Mouse (Mus musculus): ENCODE results near the gene Bsnd. TPM values are rescaled to one million over a fixed set of nuclear protein-coding genes. Genes with fewer than 3 reads are reported as not detected.

Gene Bsnd
- polyA plus RNA-seq, 1 experiment from 2014 or later: not detected

DNA sequence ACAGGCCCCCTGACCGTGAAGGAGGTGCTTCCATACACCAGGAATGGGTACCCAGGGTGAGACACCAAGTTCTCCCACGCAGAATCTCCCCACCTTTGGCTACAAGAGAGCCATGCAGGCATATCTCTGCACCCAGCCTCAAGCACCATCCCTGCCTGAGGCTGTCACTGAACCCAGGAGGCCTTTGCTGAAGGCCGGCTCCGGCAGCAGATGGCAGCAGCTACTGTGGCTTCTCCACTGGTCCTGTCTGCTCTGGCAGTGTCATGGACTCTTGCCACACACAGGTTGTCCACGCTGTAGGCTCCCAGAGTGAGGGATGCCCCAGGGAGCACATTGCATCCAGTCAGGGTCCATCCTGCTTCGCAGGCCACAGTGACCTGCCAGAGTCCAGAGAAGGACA is 48.9 kb downstream of the Bsnd start:
- H3K4me2 ChIP-seq: no peak overlapping the region
- H3K4me3 ChIP-seq: no peak overlapping the region
- no peak overlapping the region for H3K9ac ChIP-seq
- no peak overlapping the region for H3K27ac ChIP-seq
- no peaks in the 10 kb centered on the region for H3K27me3 ChIP-seq
- peaks cover 48% of the 10 kb centered on the region for H3K36me3 ChIP-seq (ENCODE audit: poor library complexity, severe bottlenecking)
- WGBS: 86% methylated on average over 6 of the region's 6 CpGs
- H3K9me3 ChIP-seq (replicated peaks): no peaks in the 10 kb centered on the region
- no peak for ATAC-seq
- no peaks in the 10 kb centered on the region for H3K4me1 ChIP-seq

- Histone ChIP-seq H3K27ac (no peak overlapping the region), H3K9ac (no peak overlapping the region), H3K27me3 (no peaks in the 10 kb centered on the region), H3K36me3 (ENCODE audit: poor library complexity, severe bottlenecking) (peaks cover 89% of the 10 kb centered on the region), H3K4me3 (no peak overlapping the region), H3K4me2 (no peak overlapping the region), H3K4me1 (no peaks in the 10 kb centered on the region), H3K9me3 (replicated peaks) (no peaks in the 10 kb centered on the region)
- no peak for ATAC-seq
- 93% methylated on average over 5 of the region's 5 CpGs for WGBS
These were observed 53.3 kb downstream of the Bsnd start for GRCm38 (mm10) chr4:106438763-106439162.

DNA sequence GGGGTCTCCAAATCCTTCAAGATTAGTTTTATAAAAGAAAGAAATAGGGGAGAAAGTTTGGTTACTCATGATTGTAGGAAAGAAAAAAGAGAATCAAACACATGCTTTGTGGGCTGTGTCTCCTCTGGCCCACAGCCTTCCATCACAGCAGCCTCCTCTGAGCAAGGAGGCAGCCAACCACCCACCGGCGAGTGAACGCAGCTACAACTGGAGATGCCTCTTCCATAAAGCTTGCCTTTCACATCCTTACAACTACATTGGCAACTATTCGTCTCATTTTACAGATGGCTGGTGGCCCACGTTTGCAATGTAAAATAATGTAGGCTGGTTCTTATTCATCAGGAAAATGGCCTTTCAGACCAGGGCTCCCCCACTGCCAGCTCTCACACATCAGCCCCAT is 54.9 kb downstream of the Bsnd start:
- no peak overlapping the region for H3K4me3 ChIP-seq
- H3K27me3 ChIP-seq: no peaks in the 10 kb centered on the region
- no peak overlapping the region for H3K27ac ChIP-seq
- H3K4me1 ChIP-seq: no peaks in the 10 kb centered on the region
- ATAC-seq: no peak
- H3K4me2 ChIP-seq: no peak overlapping the region
- 96% methylated on average over 5 of the region's 5 CpGs for WGBS
- H3K36me3 ChIP-seq (ENCODE audit: poor library complexity, severe bottlenecking): peaks cover 86% of the 10 kb centered on the region
- no peak overlapping the region for H3K9ac ChIP-seq
- no peaks in the 10 kb centered on the region for H3K9me3 ChIP-seq (replicated peaks)

DNA sequence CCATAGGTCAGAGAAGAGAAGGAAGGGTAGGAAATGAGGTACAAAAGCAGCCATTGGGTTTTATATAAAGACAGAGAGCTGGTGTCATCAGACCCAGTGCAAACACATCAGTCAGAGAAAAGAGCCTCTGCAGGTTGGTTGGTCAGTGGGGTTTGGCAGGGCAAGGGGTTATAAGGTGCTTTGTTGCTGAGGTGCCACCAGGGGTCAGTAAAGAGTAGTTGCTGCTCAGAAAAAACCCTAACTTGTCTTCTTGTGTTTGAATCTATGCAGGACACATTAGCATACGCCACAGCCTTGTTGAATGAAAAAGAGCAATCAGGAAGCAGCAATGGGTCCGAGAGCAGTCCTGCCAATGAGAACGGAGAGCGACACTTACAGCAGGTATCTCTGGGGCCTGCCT is 55.6 kb downstream of the Bsnd start:
- WGBS: 53% methylated on average over 4 of the region's 4 CpGs

GRCm38 (mm10) chr4:106435426-106435825 is 56.7 kb downstream of the Bsnd start:
- H3K27me3 ChIP-seq: no peaks in the 10 kb centered on the region
- no peak overlapping the region for H3K9ac ChIP-seq
- H3K4me2 ChIP-seq: no peak overlapping the region
- WGBS: 96% methylated on average over 2 of the region's 2 CpGs
- peaks cover 86% of the 10 kb centered on the region for H3K36me3 ChIP-seq (ENCODE audit: poor library complexity, severe bottlenecking)
- no peak overlapping the region for H3K4me3 ChIP-seq
- no peak overlapping the region for H3K27ac ChIP-seq
- H3K9me3 ChIP-seq (replicated peaks): no peaks in the 10 kb centered on the region
- no peak for ATAC-seq
- no peaks in the 10 kb centered on the region for H3K4me1 ChIP-seq

More for the DNA sequence above, 55.6 kb downstream of the Bsnd start:
- Histone ChIP-seq H3K4me3 (no peak overlapping the region), H3K27me3 (no peaks in the 10 kb centered on the region), H3K4me1 (no peaks in the 10 kb centered on the region), H3K4me2 (no peak overlapping the region), H3K36me3 (ENCODE audit: poor library complexity, severe bottlenecking) (peaks cover 86% of the 10 kb centered on the region), H3K27ac (no peak overlapping the region), H3K9ac (no peak overlapping the region), H3K9me3 (replicated peaks) (no peaks in the 10 kb centered on the region)
- ATAC-seq: no peak

Other genes starting within 250 kb of the Bsnd start
- gene Usp24, start 176.1 kb downstream of the Bsnd start, polyA plus RNA-seq (2015; fragmentation: Nextera tagmentation; extraction: Ambion mirVana): 7.4 and 7.5 TPM in 2 replicates
- gene Pcsk9, start 28.0 kb downstream of the Bsnd start, polyA plus RNA-seq (2015; fragmentation: Nextera tagmentation; extraction: Ambion mirVana): 1.1 and 2.5 TPM in 2 replicates
- 6.5 and 8.5 TPM in 2 replicates for gene Dhcr24, start 68.8 kb upstream of the Bsnd start, polyA plus RNA-seq (2015; fragmentation: Nextera tagmentation; extraction: Ambion mirVana)
- gene Lexm, start 125.0 kb upstream of the Bsnd start, polyA plus RNA-seq (2015; fragmentation: Nextera tagmentation; extraction: Ambion mirVana): 0.20 TPM in 1 of 2 replicates, not detected in the other
- 0.14 and 0.25 TPM in 2 replicates for gene Ttc22, start 130.1 kb upstream of the Bsnd start, polyA plus RNA-seq (2015; fragmentation: Nextera tagmentation; extraction: Ambion mirVana)
- 11.8 and 12.3 TPM in 2 replicates for gene Pars2, start 158.8 kb upstream of the Bsnd start, polyA plus RNA-seq (2015; fragmentation: Nextera tagmentation; extraction: Ambion mirVana)
- gene Ttc4, start 186.7 kb upstream of the Bsnd start, polyA plus RNA-seq (2015; fragmentation: Nextera tagmentation; extraction: Ambion mirVana): 93.0 and 112 TPM in 2 replicates
- gene Mroh7, start 238.6 kb upstream of the Bsnd start, polyA plus RNA-seq (2015; fragmentation: Nextera tagmentation; extraction: Ambion mirVana): 0.20 and 0.80 TPM in 2 replicates
- gene Fam151a, start 241.6 kb upstream of the Bsnd start, polyA plus RNA-seq (2015; fragmentation: Nextera tagmentation; extraction: Ambion mirVana): not detected in 2 replicates

Measured in forebrain, embryonic 13.5 days (tissue).